Mouse (Mus musculus) cerebellum, postnatal 36 days (tissue): ENCODE results near the gene Tspo2.

Source experiments
- DNase-seq, 2 experiments: peaks; one replicate each; pipeline ENCODE4 v3.0.0; 2021 to 2022; ENCODE audit warnings: mixed read lengths in 2 of 2

Tspo2 gene

GRCm38 (mm10) chr17:48447675-48448074, 3.6 kb downstream of the Tspo2 start:
- no peak for DNase-seq

DNA sequence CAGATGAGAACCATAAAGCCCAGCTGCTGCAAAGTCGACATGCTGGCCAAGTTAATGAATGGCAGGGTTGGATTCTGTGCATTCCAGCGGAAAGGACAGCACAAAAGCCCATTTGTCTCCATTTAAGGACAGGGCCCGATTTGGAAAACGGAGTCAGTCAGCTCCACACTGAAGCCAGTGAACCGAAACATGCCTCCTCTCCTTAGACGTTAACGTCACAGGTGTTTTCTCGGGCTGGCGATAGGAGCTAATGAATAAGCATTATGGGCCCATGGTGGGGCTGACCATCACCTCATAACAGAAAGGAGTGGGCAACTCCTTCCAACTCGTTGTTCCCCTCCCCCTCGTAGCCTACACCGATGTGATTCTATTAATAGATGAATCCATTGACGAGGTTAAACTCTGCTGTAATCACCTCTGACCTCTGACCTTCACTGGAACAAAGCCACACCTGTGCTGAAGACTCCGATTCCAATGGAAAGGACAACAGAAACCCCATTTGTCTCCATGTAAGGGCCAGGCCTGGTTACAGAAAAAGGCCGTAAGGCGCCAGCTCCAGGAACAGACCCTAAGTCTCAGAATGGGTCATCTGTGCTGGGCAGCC, 7.7 kb downstream of the Tspo2 start:
- no peak for DNase-seq

GRCm38 (mm10) chr17:48442745-48443457, 8.4 kb downstream of the Tspo2 start:
- no peak for DNase-seq

DNA sequence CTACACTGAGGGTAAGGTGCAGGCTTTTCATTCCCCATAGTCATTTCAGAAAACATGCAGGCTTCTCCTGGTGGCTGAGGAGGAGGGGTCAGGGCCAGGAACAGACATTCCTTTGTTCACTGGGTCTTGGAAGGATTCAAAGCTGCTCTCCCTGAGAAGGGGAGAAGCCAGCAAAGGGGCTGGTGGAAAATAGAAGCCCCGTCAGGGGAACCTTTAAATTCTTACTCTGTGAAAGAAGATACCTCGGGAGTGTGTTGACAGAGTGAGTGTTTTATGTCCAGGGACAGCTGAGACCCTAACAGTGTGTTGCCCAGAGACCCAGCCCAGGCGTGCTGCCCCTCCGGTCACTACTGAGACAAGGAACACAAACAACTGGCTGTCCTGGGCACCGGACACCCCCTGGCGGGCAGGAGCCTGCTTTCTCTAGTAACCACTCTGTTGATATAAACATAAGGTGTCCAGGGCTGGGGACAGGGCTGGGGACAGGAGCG, 13.9 kb downstream of the Tspo2 start:
- DNase-seq = no peak

GRCm38 (mm10) chr17:48436487-48436886, 14.8 kb downstream of the Tspo2 start:
- no peak for DNase-seq

- DNase-seq = no peak
Observed at GRCm38 (mm10) chr17:48434479-48434878, 16.8 kb downstream of the Tspo2 start.

DNA sequence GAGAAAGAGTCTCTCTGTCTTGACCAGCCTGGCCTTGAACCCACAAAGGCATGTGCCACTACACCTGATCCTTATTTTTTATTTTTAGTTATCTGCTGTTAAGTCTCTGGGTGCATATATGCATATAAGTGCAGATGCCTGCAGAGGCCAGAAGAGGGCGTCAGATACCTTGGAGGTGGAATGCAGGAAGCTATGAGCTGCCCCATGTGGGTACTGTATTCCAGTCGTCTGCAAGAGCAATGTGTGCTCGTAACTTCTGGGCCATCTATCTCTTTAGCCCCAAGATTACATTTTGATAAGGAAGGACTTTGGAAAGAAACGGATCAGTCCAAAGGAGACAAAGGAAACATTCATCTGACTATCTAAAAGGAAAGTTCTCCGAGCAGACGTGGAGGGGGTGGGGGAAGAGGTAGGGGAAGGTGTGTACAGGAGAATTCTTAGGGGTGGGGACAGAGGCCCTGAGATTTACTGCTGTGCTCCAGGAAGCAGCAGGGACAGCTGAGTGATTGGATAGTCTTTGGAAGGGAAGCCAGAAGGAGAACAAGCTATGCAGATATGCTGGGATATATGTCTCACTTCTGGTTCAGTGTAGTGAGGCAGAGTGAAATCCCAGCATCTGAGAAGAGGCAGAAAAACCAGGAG, 17.5 kb downstream of the Tspo2 start:
- no peak for DNase-seq

GRCm38 (mm10) chr17:48433006-48433655, 18.2 kb downstream of the Tspo2 start:
- DNase-seq = no peak

- DNase-seq = no peak
Observed at GRCm38 (mm10) chr17:48432158-48432980, 19.0 kb downstream of the Tspo2 start, which contains the start of gene Apobec2. TSS of gene Apobec2 (minus strand) at chr17:48432930.

- no peak for DNase-seq
Observed at GRCm38 (mm10) chr17:48431054-48431453, 20.3 kb downstream of the Tspo2 start.

DNA sequence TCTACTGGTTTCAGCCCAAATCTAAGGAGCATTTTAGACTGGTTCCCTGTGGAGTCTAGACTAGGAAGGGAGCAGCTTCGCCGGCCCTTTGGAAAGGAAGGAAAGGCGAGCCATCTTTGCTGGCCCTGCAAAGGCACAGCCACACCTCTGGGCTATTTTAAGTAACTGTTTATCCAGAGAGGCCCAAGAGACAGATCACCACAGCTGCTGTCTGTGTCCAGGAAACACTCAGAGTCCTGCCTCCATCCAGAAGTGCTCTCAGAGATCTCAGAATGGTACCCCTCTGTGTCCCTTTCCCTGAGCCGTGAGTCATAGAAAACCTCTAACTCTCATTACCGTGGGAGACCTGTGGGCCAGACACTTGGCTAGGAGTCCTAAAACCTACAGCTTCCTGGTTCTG, 20.9 kb downstream of the Tspo2 start:
- no peak for DNase-seq

- DNase-seq = no peak
Observed at GRCm38 (mm10) chr17:48427852-48428530, 23.3 kb downstream of the Tspo2 start.

GRCm38 (mm10) chr17:48426991-48427750, 24.2 kb downstream of the Tspo2 start:
- no peak for DNase-seq

DNA sequence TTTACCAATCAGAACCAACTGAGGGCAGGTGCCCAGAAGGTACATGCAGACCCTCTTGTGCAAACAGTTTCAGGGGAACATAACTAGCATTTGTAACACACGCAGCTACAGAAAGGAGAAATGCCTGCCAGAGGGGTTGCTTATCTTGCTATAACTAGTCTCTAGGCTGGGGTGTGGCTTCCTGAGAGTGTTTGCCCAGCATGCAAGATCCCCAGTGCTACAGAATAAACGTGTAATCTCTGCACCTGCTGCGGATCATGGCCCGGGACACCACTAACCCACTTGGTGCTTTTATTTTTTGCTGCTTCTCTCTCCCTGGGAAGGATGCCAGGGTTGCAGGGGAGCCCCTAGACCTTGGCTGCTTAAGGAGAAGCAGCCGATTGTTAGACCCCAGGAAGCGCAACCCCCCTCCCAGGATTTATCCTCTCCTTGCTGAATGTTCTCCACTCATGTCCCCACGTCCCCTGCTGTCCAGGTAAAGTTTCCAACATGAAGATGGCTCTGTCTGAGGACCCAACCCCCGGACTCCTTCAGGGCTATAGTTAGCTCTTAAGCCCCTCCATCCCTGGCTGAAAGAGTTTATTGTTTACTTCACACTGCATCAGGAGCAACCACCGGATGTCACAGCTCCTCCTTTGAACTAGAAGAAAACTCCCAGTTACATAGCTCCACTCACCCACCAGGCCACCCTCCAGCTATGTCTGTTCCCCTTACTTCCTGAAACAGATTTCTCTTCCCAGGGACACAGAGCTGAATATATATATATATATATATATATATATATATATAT, 25.3 kb downstream of the Tspo2 start:
- no peak for DNase-seq

- no peak for DNase-seq
Observed at GRCm38 (mm10) chr17:48424237-48424636, 27.1 kb downstream of the Tspo2 start.

GRCm38 (mm10) chr17:48419571-48419970, 31.8 kb downstream of the Tspo2 start:
- no peak for DNase-seq

GRCm38 (mm10) chr17:48418781-48419180, 32.5 kb downstream of the Tspo2 start:
- DNase-seq = no peak

DNA sequence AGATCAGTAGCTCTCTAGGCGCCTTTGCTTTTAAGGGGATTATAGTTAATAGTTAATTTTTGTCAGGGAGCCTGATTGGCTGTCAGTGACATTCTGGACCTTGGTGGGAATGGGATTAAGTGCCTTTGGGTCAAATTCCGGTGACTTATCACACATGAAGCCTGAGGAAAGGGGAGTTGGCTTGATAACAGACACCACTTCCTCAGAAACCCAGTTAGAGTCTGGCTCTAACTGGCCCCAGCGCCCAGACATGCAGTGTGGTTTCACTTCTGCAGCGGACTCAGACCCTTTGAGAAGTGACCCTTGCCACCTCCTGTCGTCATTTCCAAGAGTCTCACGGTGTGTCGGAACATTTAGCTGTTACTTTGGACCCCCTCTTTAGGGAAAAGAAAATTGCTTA, 33.1 kb downstream of the Tspo2 start:
- no peak for DNase-seq

DNA sequence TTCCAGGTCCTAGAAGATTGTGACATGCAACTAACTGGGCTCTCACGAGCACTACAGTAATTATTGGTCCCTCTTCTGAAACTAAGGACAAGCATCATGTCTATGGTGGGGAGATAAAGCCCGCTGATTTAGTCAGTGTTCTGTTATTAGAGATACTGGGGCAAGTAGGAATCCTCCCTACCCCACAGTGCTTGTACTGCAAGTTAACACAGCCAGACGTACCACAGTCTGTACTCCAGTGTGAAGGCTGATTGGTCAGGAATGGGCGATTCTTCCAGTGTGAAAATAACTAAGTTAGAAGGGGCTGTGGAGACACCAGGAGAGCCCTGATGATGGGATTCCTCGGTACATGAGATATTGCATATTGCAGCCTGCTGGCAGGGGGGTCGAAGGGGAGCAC, 33.8 kb downstream of the Tspo2 start:
- DNase-seq = no peak
